Mouse (Mus musculus): ENCODE measurements around the gene Ptprg. TPM values are rescaled to one million over a fixed set of nuclear protein-coding genes. Genes with fewer than 3 reads are reported as not detected.
A peak's percentile ranks its signal among the peaks of the same experiment; 100 is the strongest.

The Ptprg gene
- polyA plus RNA-seq, 1 experiment from 2014 or later = 27.1 TPM

DNA sequence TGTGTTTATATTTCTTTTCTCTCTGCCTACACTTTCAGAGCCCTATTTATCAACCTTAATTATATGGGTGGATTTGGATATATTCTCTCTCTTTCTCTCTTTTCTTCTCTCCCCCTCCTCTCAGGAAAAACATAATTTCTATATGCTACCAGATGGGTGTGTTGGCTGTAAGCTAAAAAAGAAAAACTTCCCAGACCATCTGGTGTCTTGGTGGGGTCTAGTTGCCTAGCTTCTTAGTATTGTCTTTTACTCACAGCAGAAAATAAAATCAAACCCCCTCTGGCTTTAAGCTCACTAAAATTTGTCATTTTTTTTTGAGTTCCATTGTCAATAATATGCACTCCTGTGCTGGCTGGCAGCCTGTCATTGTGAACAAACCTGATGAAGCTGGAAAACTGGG, 87.0 kb downstream of the Ptprg start:
- H3K4me2 ChIP-seq (ENCODE audit: low read length) = no peak overlapping the region
- H3K4me3 ChIP-seq (ENCODE audit: low read depth, low read length) = no peak overlapping the region
- DNase-seq (ENCODE audit: low spot score) (peak; percentile 52), ATAC-seq (peak; percentile 23; the same call in 1 of the 2 replicates)
- no peak overlapping the region for H3K9ac ChIP-seq (ENCODE audit: low read length)
- no peak overlapping the region for H3K27ac ChIP-seq (ENCODE audit: low read depth, low read length)
- no peaks in the 10 kb centered on the region for H3K36me3 ChIP-seq (ENCODE audit: control insufficient read depth, insufficient read depth, low read length)
- H3K4me1 ChIP-seq (ENCODE audit: control insufficient read depth, insufficient read depth, low read length) = no peaks in the 10 kb centered on the region
- H3K9me3 ChIP-seq (replicated peaks; ENCODE audit: control insufficient read depth, low read length) = no peaks in the 10 kb centered on the region
- H3K27me3 ChIP-seq (replicated peaks; ENCODE audit: control insufficient read depth, insufficient read depth, low read length) = no peaks in the 10 kb centered on the region

DNA sequence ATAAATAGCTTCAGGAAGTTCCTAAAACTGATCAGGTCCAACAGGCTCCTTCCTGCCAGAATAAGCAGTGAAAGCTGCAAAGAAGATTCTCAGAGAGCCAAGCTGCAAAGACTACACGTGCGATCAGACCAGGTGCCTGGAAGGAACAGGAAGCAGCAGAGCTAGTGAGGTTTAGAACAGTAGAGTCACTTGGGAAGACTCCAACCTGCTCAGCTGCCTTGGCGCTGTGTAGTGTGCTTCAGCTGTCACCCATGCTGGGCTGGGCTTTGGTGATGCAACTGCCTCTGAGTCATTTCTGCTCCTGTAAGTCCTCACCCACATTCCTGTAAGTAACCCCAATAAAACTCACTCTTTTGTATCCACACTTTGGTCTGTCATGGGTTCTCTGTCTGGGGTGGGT, 87.7 kb downstream of the Ptprg start:
- Histone ChIP-seq H3K9ac (ENCODE audit: low read length) (no peak overlapping the region), H3K27ac (ENCODE audit: low read depth, low read length) (no peak overlapping the region)
- 81% methylated on average over 3 of the region's 3 CpGs for WGBS

GRCm38 (mm10) chr14:11642977-11643376, 89.6 kb downstream of the Ptprg start:
- Histone ChIP-seq H3K36me3 (ENCODE audit: control insufficient read depth, insufficient read depth, low read length) (no peaks in the 10 kb centered on the region), H3K4me2 (ENCODE audit: low read length) (no peak overlapping the region), H3K9me3 (replicated peaks; ENCODE audit: control insufficient read depth, low read length) (no peaks in the 10 kb centered on the region), H3K4me1 (ENCODE audit: control insufficient read depth, insufficient read depth, low read length) (no peaks in the 10 kb centered on the region), H3K27me3 (replicated peaks; ENCODE audit: control insufficient read depth, insufficient read depth, low read length) (no peaks in the 10 kb centered on the region), H3K4me3 (ENCODE audit: low read depth, low read length) (no peak overlapping the region), H3K9ac (ENCODE audit: low read length) (no peak overlapping the region), H3K27ac (ENCODE audit: low read depth, low read length) (no peak overlapping the region)
- 100% methylated on average over 1 of the region's 1 CpGs for WGBS
- no peak for DNase-seq (ENCODE audit: low spot score)
- no peak for ATAC-seq

More for the DNA sequence above, 87.7 kb downstream of the Ptprg start:
- no peak for DNase-seq (ENCODE audit: low spot score)
- Histone ChIP-seq H3K4me1 (ENCODE audit: control insufficient read depth, insufficient read depth, low read length) (no peaks in the 10 kb centered on the region), H3K27me3 (replicated peaks; ENCODE audit: control insufficient read depth, insufficient read depth, low read length) (no peaks in the 10 kb centered on the region), H3K4me2 (ENCODE audit: low read length) (no peak overlapping the region), H3K9me3 (replicated peaks; ENCODE audit: control insufficient read depth, low read length) (no peaks in the 10 kb centered on the region), H3K4me3 (ENCODE audit: low read depth, low read length) (no peak overlapping the region), H3K36me3 (ENCODE audit: control insufficient read depth, insufficient read depth, low read length) (no peaks in the 10 kb centered on the region)
- ATAC-seq = no peak

DNA sequence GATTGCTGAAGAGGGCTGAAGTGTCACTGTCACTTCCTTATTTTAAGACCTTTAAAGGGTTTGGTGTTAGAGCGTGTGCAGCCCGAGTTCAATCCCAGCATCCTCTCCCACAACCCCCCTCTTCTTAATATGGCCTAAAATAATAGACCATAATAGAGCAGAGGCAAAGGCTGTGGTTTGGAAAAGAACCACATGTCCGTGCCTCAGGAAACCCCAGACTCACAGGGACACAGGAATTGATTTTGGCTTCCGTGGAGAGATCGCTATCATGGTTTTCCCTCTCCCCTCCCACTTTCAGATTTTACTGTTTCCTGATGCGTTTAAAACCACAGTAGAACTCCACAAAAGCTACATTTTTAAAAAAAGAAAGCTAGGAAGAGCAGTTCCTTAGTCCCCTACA, 104.0 kb downstream of the Ptprg start:
- WGBS = 95% methylated on average over 6 of the region's 6 CpGs

DNA sequence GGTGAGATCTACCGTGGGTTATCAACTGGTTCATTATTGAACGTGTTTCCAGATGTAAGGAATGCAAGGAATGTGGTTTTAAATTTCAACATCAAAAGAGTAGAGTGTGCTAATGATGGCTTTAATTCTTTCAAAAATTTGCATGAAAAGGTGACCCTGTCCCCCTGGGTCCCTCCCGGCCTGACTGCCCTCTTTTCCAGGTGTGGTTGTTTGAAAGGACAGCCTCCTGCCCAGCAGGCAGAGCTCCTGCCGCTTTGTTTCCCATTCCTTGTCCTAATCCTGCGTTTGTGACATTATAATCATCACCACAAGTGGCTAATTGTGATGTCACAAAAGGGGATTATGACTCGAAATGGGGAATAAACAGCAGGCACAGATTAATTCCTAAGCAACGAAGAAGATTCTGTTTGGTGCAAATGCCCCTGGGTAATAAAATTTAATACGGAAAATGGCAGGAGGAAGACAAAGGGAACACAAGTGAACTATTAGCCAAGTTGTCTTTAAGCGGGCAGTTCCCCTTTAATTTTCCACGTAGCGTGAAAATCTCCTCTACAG, 110.4 kb downstream of the Ptprg start:
- no peaks in the 10 kb centered on the region for H3K27me3 ChIP-seq (replicated peaks; ENCODE audit: control insufficient read depth, insufficient read depth, low read length)
- ATAC-seq (no peak), DNase-seq (ENCODE audit: low spot score) (peak; percentile 29)
- H3K4me2 ChIP-seq (ENCODE audit: low read length) = no peak overlapping the region
- peaks cover 3% of the 10 kb centered on the region for H3K4me1 ChIP-seq (ENCODE audit: control insufficient read depth, insufficient read depth, low read length)
- WGBS = 8% methylated on average over 11 of the region's 11 CpGs
- no peak overlapping the region for H3K4me3 ChIP-seq (ENCODE audit: low read depth, low read length)
- H3K27ac ChIP-seq (ENCODE audit: low read depth, low read length) = no peak overlapping the region
- no peaks in the 10 kb centered on the region for H3K36me3 ChIP-seq (ENCODE audit: control insufficient read depth, insufficient read depth, low read length)
- H3K9ac ChIP-seq (ENCODE audit: low read length) = no peak overlapping the region
- H3K9me3 ChIP-seq (replicated peaks; ENCODE audit: control insufficient read depth, low read length) = no peaks in the 10 kb centered on the region

More for the DNA sequence above, 104.0 kb downstream of the Ptprg start:
- ATAC-seq (no peak), DNase-seq (ENCODE audit: low spot score) (no peak)
- Histone ChIP-seq H3K9ac (ENCODE audit: low read length) (no peak overlapping the region), H3K4me1 (ENCODE audit: control insufficient read depth, insufficient read depth, low read length) (no peaks in the 10 kb centered on the region), H3K4me3 (ENCODE audit: low read depth, low read length) (no peak overlapping the region), H3K36me3 (ENCODE audit: control insufficient read depth, insufficient read depth, low read length) (no peaks in the 10 kb centered on the region), H3K4me2 (ENCODE audit: low read length) (no peak overlapping the region), H3K27ac (ENCODE audit: low read depth, low read length) (no peak overlapping the region), H3K27me3 (replicated peaks; ENCODE audit: control insufficient read depth, insufficient read depth, low read length) (no peaks in the 10 kb centered on the region), H3K9me3 (replicated peaks; ENCODE audit: control insufficient read depth, low read length) (no peaks in the 10 kb centered on the region)

DNA sequence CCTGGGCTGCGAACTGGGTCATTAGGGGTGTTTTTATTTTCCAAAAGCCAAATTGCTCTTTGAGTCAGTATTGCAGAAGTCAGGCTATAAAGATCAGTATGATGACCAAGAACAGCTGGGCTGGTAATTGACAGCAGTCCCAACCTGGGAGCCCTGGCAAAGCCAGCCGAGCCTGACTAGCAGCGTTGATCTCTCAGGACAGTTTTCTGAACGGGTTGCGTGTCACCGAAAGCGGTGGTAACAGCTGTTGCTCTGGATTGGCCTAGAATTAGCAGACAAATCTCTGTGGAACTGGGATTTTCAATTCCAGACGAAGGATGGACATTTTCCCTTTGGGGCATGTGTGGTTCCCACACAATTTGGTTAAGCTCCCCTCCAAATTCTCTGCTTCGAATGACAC, 111.0 kb downstream of the Ptprg start:
- Histone ChIP-seq H3K9me3 (replicated peaks; ENCODE audit: control insufficient read depth, low read length) (no peaks in the 10 kb centered on the region), H3K27me3 (replicated peaks; ENCODE audit: control insufficient read depth, insufficient read depth, low read length) (no peaks in the 10 kb centered on the region), H3K4me3 (ENCODE audit: low read depth, low read length) (no peak overlapping the region), H3K4me1 (ENCODE audit: control insufficient read depth, insufficient read depth, low read length) (peaks cover 3% of the 10 kb centered on the region), H3K4me2 (ENCODE audit: low read length) (no peak overlapping the region), H3K9ac (ENCODE audit: low read length) (no peak overlapping the region), H3K36me3 (ENCODE audit: control insufficient read depth, insufficient read depth, low read length) (no peaks in the 10 kb centered on the region), H3K27ac (ENCODE audit: low read depth, low read length) (no peak overlapping the region)
- ATAC-seq (no peak), DNase-seq (ENCODE audit: low spot score) (no peak)
- 20% methylated on average over 9 of the region's 9 CpGs for WGBS

DNA sequence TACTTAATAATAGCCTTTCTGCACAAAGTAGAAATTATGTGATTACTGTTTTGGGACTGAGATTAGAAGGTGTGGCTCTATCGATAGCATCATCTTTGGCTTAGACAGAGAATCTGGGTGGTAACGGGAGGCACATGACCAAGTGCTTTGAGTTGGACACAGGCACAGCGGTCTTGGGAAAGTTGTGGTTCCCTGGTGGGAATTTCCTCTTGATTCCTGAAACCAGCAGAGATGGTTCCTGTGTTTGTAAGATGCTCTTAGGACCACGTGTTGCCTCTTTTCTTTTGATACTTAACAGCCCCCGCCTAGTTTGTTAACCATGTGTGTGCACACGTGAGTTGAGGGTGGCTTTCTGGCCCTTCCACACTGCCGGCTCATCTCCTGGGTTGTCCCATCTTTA, 111.7 kb downstream of the Ptprg start:
- H3K9me3 ChIP-seq (replicated peaks; ENCODE audit: control insufficient read depth, low read length) = no peaks in the 10 kb centered on the region
- no peak overlapping the region for H3K4me3 ChIP-seq (ENCODE audit: low read depth, low read length)
- no peaks in the 10 kb centered on the region for H3K36me3 ChIP-seq (ENCODE audit: control insufficient read depth, insufficient read depth, low read length)
- ATAC-seq (no peak), DNase-seq (ENCODE audit: low spot score) (no peak)
- peaks cover 3% of the 10 kb centered on the region for H3K4me1 ChIP-seq (ENCODE audit: control insufficient read depth, insufficient read depth, low read length)
- H3K27ac ChIP-seq (ENCODE audit: low read depth, low read length) = no peak overlapping the region
- 69% methylated on average over 7 of the region's 7 CpGs for WGBS
- H3K4me2 ChIP-seq (ENCODE audit: low read length) = no peak overlapping the region
- no peak overlapping the region for H3K9ac ChIP-seq (ENCODE audit: low read length)
- H3K27me3 ChIP-seq (replicated peaks; ENCODE audit: control insufficient read depth, insufficient read depth, low read length) = no peaks in the 10 kb centered on the region

- DNase-seq (ENCODE audit: low spot score) (no peak), ATAC-seq (no peak)
- peaks cover 13% of the 10 kb centered on the region for H3K4me1 ChIP-seq (ENCODE audit: control insufficient read depth, insufficient read depth, low read length)
- no peaks in the 10 kb centered on the region for H3K27me3 ChIP-seq (replicated peaks; ENCODE audit: control insufficient read depth, insufficient read depth, low read length)
- H3K9me3 ChIP-seq (replicated peaks; ENCODE audit: control insufficient read depth, low read length) = no peaks in the 10 kb centered on the region
- H3K9ac ChIP-seq (ENCODE audit: low read length) = no peak overlapping the region
- 8% methylated on average over 3 of the region's 3 CpGs for WGBS
- no peak overlapping the region for H3K27ac ChIP-seq (ENCODE audit: low read depth, low read length)
- H3K36me3 ChIP-seq (ENCODE audit: control insufficient read depth, insufficient read depth, low read length) = no peaks in the 10 kb centered on the region
- no peak overlapping the region for H3K4me3 ChIP-seq (ENCODE audit: low read depth, low read length)
- no peak overlapping the region for H3K4me2 ChIP-seq (ENCODE audit: low read length)
These were observed 114.4 kb downstream of the Ptprg start for GRCm38 (mm10) chr14:11667762-11668161.

GRCm38 (mm10) chr14:11670847-11671246, 117.5 kb downstream of the Ptprg start:
- peak; percentile 44 for DNase-seq (ENCODE audit: low spot score)

More at GRCm38 (mm10) chr14:11670847-11671246, 117.5 kb downstream of the Ptprg start:
- H3K27me3 ChIP-seq (replicated peaks; ENCODE audit: control insufficient read depth, insufficient read depth, low read length) = no peaks in the 10 kb centered on the region
- H3K4me2 ChIP-seq (ENCODE audit: low read length) = peak overlapping the region; percentile 20; the same call in 1 of the 2 replicates
- no peak overlapping the region for H3K27ac ChIP-seq (ENCODE audit: low read depth, low read length)
- no peak overlapping the region for H3K9ac ChIP-seq (ENCODE audit: low read length)
- H3K4me1 ChIP-seq (ENCODE audit: control insufficient read depth, insufficient read depth, low read length) = peaks cover 10% of the 10 kb centered on the region
- H3K36me3 ChIP-seq (ENCODE audit: control insufficient read depth, insufficient read depth, low read length) = no peaks in the 10 kb centered on the region
- WGBS = 7% methylated on average over 6 of the region's 6 CpGs
- peak; percentile 36; the same call in 1 of the 2 replicates for ATAC-seq
- H3K4me3 ChIP-seq (ENCODE audit: low read depth, low read length) = no peak overlapping the region
- H3K9me3 ChIP-seq (replicated peaks; ENCODE audit: control insufficient read depth, low read length) = no peaks in the 10 kb centered on the region

Data from forebrain, embryonic 14.5 days (tissue).